Comparison of ENCODE assay signal across 9 mouse cellular contexts in the genomic region with DNA sequence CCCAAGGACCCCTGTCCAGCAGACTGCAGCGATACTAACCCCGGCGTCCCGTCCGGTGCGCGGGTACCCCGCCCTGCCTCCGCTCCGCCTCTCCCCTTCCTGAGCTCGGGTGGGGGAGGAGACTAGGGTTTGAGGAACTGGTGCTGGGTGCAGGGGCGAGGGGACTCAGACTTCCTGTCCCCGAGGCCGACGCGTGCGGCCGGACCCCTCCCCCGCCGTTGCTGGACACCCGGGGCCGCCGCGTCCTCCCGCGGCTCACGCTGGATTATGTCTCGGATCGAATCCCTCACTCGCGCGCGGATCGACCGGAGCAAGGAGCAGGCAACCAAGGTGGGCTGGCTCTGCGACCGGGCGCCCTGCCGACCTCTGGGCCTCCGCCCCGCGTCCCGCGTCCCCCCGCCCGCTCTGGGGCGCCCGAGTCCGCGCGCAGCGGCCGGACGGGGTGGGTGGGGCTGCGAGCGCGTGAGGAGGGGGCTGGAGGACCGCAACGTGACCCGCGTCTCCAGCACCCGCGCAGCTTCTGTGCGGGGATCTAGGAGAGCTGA. TPM values are rescaled to one million over a fixed set of nuclear protein-coding genes. Genes with fewer than 3 reads are reported as not detected.
A peak's percentile ranks its signal among the peaks of the same experiment; 100 is the strongest.
DNase-seq lines count a peak whose midpoint lies in the region; ATAC-seq and TF ChIP-seq lines count a peak whose summit lies in the region.
"Had no signal": no experiment of that assay in that cellular context is flagged by ENCODE, and none has a peak within 500 bp of the region (broad histone marks: within the 10 kb centered on the region; RNA-seq: fewer than 3 reads in every experiment).

No protein-coding gene starts in this region.

- H3K4me1 ChIP-seq in lung, embryonic 14.5 days (ENCODE audit: insufficient read depth), result peaks cover 29% of the 10 kb centered on the region
- peaks cover 50% of the 10 kb centered on the region for H3K4me1 ChIP-seq in olfactory bulb, adult 2 months (ENCODE audit: control insufficient read depth, insufficient read depth, low read length)

- no peaks in the 10 kb centered on the region for H3K9me3 ChIP-seq in lung, embryonic 14.5 days (ENCODE audit: low read depth, low read length)

- peak overlapping the region; percentile 98 for H3K9ac ChIP-seq in lung, embryonic 14.5 days

- H3K4me3 ChIP-seq in lung, embryonic 14.5 days (ENCODE audit: low read depth, low read length), result peak overlapping the region; percentile 91
- H3K4me3 ChIP-seq in olfactory bulb, adult 2 months (ENCODE audit: insufficient read depth, low read depth, low read length), result peak overlapping the region; percentile 90

- H3K36me3 ChIP-seq in lung, embryonic 14.5 days (ENCODE audit: insufficient read depth), result peaks cover 19% of the 10 kb centered on the region

- under 1% methylated on average over 62 of the region's 64 CpGs for WGBS in lung, embryonic 14.5 days
- under 1% methylated on average over 62 of the region's 64 CpGs for WGBS in olfactory bulb, adult 2 months

- no peak for TF ChIP-seq CTCF in lung, embryonic 14.5 days (IDR thresholded peaks at IDR 0.05; ENCODE audit: low read depth)
- no peak for TF ChIP-seq CTCF in olfactory bulb, adult 2 months (IDR thresholded peaks at IDR 0.05; ENCODE audit: insufficient read depth, low read depth, low read length)

- DNase-seq in CD4-positive helper T cell, adult 2 months (ENCODE audit: low read depth, low spot score), result peak; percentile 70
- peak; percentile 90 for DNase-seq in embryo, embryonic 11 days
- DNase-seq in heart, adult 18-20 months, result peak; percentile 87 to 94
- DNase-seq in kidney, adult 11 months, result peak; percentile 77
- peak; percentile 88 for DNase-seq in lung, embryonic 14.5 days
- DNase-seq in urinary bladder, postnatal 14 days (ENCODE audit: low spot score), result peak; percentile 72

- ATAC-seq in activated CD4-positive, CD25-positive, alpha-beta regulatory T cell, adult 4 months, result peak; percentile 51
- peak; percentile 80 for ATAC-seq in lung, embryonic 14.5 days (ENCODE audit: insufficient read depth)

- H3K27ac ChIP-seq in lung, embryonic 14.5 days (ENCODE audit: low read depth), result peak overlapping the region; percentile 99
- peak overlapping the region; percentile 97 for H3K27ac ChIP-seq in olfactory bulb, adult 2 months (ENCODE audit: insufficient read depth, low read depth, low read length)

- no peaks in the 10 kb centered on the region for H3K27me3 ChIP-seq in lung, embryonic 14.5 days (ENCODE audit: insufficient read depth, low read length)

- no peak for TF ChIP-seq POLR2A in olfactory bulb, adult 2 months (IDR thresholded peaks at IDR 0.05; ENCODE audit: insufficient read depth, low read depth, low read length)

- peak overlapping the region; percentile 86 for H3K4me2 ChIP-seq in lung, embryonic 14.5 days

RNA-seq across cellular contexts. Expression of a gene that starts 15.3 kb away (rescaled TPM):
- 10 to 100 TPM; 45.7 to 54.0 TPM for polyA plus RNA-seq in activated CD4-positive, CD25-positive, alpha-beta regulatory T cell, adult 4 months (2017; shearing (Covaris generic))
- total RNA-seq in heart, adult 18-20 months (2021), result 10 to 100 TPM; 32.3 to 32.9 TPM
- polyA plus RNA-seq in lung, embryonic 14.5 days (2014; fragmentation: Nextera tagmentation; extraction: Ambion mirVana), result 115 and 127 TPM in 2 replicates
- polyA plus RNA-seq in olfactory bulb, adult 2 months (2012; ENCODE audit: insufficient read depth, insufficient read length, low replicate concordance, missing spikeins), result not detected in 2 replicates

RNA-seq across cellular contexts. Expression of a gene that starts 31.9 kb away (rescaled TPM):
- not detected for polyA plus RNA-seq in activated CD4-positive, CD25-positive, alpha-beta regulatory T cell, adult 4 months (2017; shearing (Covaris generic))
- not detected for total RNA-seq in heart, adult 18-20 months (2021)
- polyA plus RNA-seq in lung, embryonic 14.5 days (2014; fragmentation: Nextera tagmentation; extraction: Ambion mirVana), result not detected in 2 replicates
- polyA plus RNA-seq in olfactory bulb, adult 2 months (2012; ENCODE audit: insufficient read depth, insufficient read length, low replicate concordance, missing spikeins), result not detected in 2 replicates
- total RNA-seq: left cerebral cortex, postnatal 10 days had no signal

RNA-seq across cellular contexts. Expression of a gene that starts 45.4 kb away (rescaled TPM):
- polyA plus RNA-seq in activated CD4-positive, CD25-positive, alpha-beta regulatory T cell, adult 4 months (2017; shearing (Covaris generic)), result 100 to 1,000 TPM; 163 to 193 TPM
- 10 to 100 TPM; 60.8 to 65.5 TPM for total RNA-seq in heart, adult 18-20 months (2021)
- polyA plus RNA-seq in lung, embryonic 14.5 days (2014; fragmentation: Nextera tagmentation; extraction: Ambion mirVana), result 278 and 285 TPM in 2 replicates
- polyA plus RNA-seq in olfactory bulb, adult 2 months (2012; ENCODE audit: insufficient read depth, insufficient read length, low replicate concordance, missing spikeins), result not detected in 2 replicates

Comparison
In these comparisons a context has a peak if more than half of its experiments do, and no peak if none do; other contexts are left out.
1. Peak in every context shown above with its lines: DNase-seq, ATAC-seq, H3K4me3 ChIP-seq and H3K27ac ChIP-seq.